Mouse (Mus musculus) embryonic facial prominence, embryonic 11.5 days (tissue): ENCODE results near the gene Fgfr2. TPM values are rescaled to one million over a fixed set of nuclear protein-coding genes. Genes with fewer than 3 reads are reported as not detected.

Experiments
- ATAC-seq: fragments of 200-750 bp; cut with Nextera tagmentation; replicated peaks from 2 replicates; pipeline ENCODE4 v1.8.0; 2017; ENCODE audit warnings: low read depth; ENCODE audit not compliant: insufficient number of reproducible peaks, low FRiP score, low TSS enrichment
- DNase-seq: peaks from one replicate; pipeline ENCODE4 v3.0.0-alpha.2; 2015; ENCODE audit warnings: low spot score
- H3K27ac ChIP-seq: fragments of 300-500 bp; sonication (generic); replicated peaks from 2 replicates; pipeline ENCODE4 v1.5.1; 2014; ENCODE audit warnings: mild to moderate bottlenecking, low read depth, low read length, control low read depth
- H3K27me3 ChIP-seq: fragments of 300-500 bp; sonication (generic); 2 replicates; pipeline ENCODE4 v1.6.1; 2014; ENCODE audit warnings: mild to moderate bottlenecking, low read length, moderate library complexity, mixed read lengths; ENCODE audit not compliant: control insufficient read depth, insufficient read depth
- H3K36me3 ChIP-seq: fragments of 300-500 bp; sonication (generic); replicated peaks from 2 replicates; pipeline ENCODE4 v1.6.1; 2014; ENCODE audit warnings: low read depth, mild to moderate bottlenecking, low read length, moderate library complexity, mixed read lengths; ENCODE audit not compliant: control insufficient read depth, insufficient read depth
- H3K4me1 ChIP-seq: fragments of 300-500 bp; sonication (generic); 2 replicates; pipeline ENCODE4 v1.6.1; 2014; ENCODE audit warnings: low read length, mixed read lengths; ENCODE audit not compliant: control insufficient read depth, insufficient read depth
- H3K4me2 ChIP-seq: fragments of 300-500 bp; sonication (generic); 2 replicates; pipeline ENCODE4 v1.6.1; 2014; ENCODE audit warnings: low read depth, mild to moderate bottlenecking, control low read depth, low read length, moderate library complexity
- H3K4me3 ChIP-seq: fragments of 300-500 bp; sonication (generic); 2 replicates; pipeline ENCODE4 v1.5.1; 2014; ENCODE audit warnings: low read depth, low read length, control low read depth
- H3K9ac ChIP-seq: fragments of 300-500 bp; sonication (generic); replicated peaks from 2 replicates; pipeline ENCODE4 v1.6.1; 2014; ENCODE audit warnings: mild to moderate bottlenecking, control low read depth, low read length
- H3K9me3 ChIP-seq: fragments of 300-500 bp; sonication (generic); replicated peaks from 2 replicates; pipeline ENCODE4 v1.6.1; 2016; ENCODE audit warnings: mild to moderate bottlenecking, low read length, inconsistent platforms, mixed read lengths; ENCODE audit not compliant: control insufficient read depth
- WGBS: fragments of 180-500 bp; shearing (Covaris S2); extraction: QIAGEN DNeasy Blood & Tissue Kit; methylation state at CpG from one replicate; pipeline ENCODE4 v1.1.7; 2014; 5-methylcytosine and 5-hydroxymethylcytosine counted together
- polyA plus RNA-seq: library from polyadenylated mRNA; unstranded; fragments of >200 nt; fragmentation: Nextera tagmentation; extraction: Ambion mirVana; gene quantifications from 2 replicates; pipeline ENCODE4 v1.2.1, GENCODE M21; 2014

Gene Fgfr2
- polyA plus RNA-seq, 1 experiment from 2014 or later = 75.6 TPM

GRCm38 (mm10) chr7:131644586-131644985 lies 1478.6 kb downstream of the Fgfr2 start:
- Histone ChIP-seq H3K27ac (no peak overlapping the region), H3K4me1 (peaks cover 4% of the 10 kb centered on the region; the same call in 1 of the 2 replicates), H3K4me2 (peak overlapping the region; percentile 31; the same call in 1 of the 2 replicates), H3K4me3 (no peak overlapping the region), H3K9me3 (no peaks in the 10 kb centered on the region), H3K9ac (no peak overlapping the region), H3K36me3 (no peaks in the 10 kb centered on the region), H3K27me3 (peaks cover 26% of the 10 kb centered on the region)
- ATAC-seq (no peak), DNase-seq (no peak)
- WGBS = under 1% methylated on average over 13 of the region's 13 CpGs

- H3K4me2 ChIP-seq = peak overlapping the region; percentile 7; the same call in 1 of the 2 replicates
- peaks cover 26% of the 10 kb centered on the region for H3K27me3 ChIP-seq
- DNase-seq = peak; percentile 22
- H3K4me1 ChIP-seq = peaks cover 4% of the 10 kb centered on the region; the same call in 1 of the 2 replicates
- H3K4me3 ChIP-seq = 0 out of 2 replicates have a peak overlapping the region, but pooled peaks have one; percentile 5
- H3K9me3 ChIP-seq = no peaks in the 10 kb centered on the region
- ATAC-seq = no peak
- no peaks in the 10 kb centered on the region for H3K36me3 ChIP-seq
- no peak overlapping the region for H3K9ac ChIP-seq
- no peak overlapping the region for H3K27ac ChIP-seq
- WGBS = under 1% methylated on average over 16 of the region's 16 CpGs
Measured at GRCm38 (mm10) chr7:131644051-131644450, 1479.1 kb downstream of the Fgfr2 start.

- DNase-seq (peak; percentile 16), ATAC-seq (no peak)
- Histone ChIP-seq H3K27me3 (peaks cover 26% of the 10 kb centered on the region), H3K4me3 (no peak overlapping the region), H3K9ac (no peak overlapping the region), H3K36me3 (no peaks in the 10 kb centered on the region), H3K27ac (no peak overlapping the region), H3K4me1 (peaks cover 4% of the 10 kb centered on the region; the same call in 1 of the 2 replicates), H3K4me2 (no peak overlapping the region), H3K9me3 (no peaks in the 10 kb centered on the region)
- 14% methylated on average over 13 of the region's 13 CpGs for WGBS
Measured at GRCm38 (mm10) chr7:131643341-131643840, 1479.8 kb downstream of the Fgfr2 start.

GRCm38 (mm10) chr7:131629562-131629961 lies 1493.6 kb downstream of the Fgfr2 start:
- H3K4me1 ChIP-seq = no peaks in the 10 kb centered on the region
- no peak overlapping the region for H3K9ac ChIP-seq
- H3K36me3 ChIP-seq = no peaks in the 10 kb centered on the region
- ATAC-seq (no peak), DNase-seq (no peak)
- H3K27me3 ChIP-seq = no peaks in the 10 kb centered on the region
- H3K4me3 ChIP-seq = no peak overlapping the region
- H3K4me2 ChIP-seq = no peak overlapping the region
- WGBS = 83% methylated on average over 8 of the region's 8 CpGs
- H3K27ac ChIP-seq = no peak overlapping the region
- H3K9me3 ChIP-seq = no peaks in the 10 kb centered on the region

GRCm38 (mm10) chr7:131628846-131629391 lies 1494.2 kb downstream of the Fgfr2 start:
- Histone ChIP-seq H3K4me3 (no peak overlapping the region), H3K27me3 (no peaks in the 10 kb centered on the region)
- no peak for DNase-seq

GRCm38 (mm10) chr7:131628356-131628755 lies 1494.8 kb downstream of the Fgfr2 start:
- Histone ChIP-seq H3K27ac (no peak overlapping the region), H3K9ac (no peak overlapping the region), H3K27me3 (no peaks in the 10 kb centered on the region), H3K4me1 (no peaks in the 10 kb centered on the region), H3K4me2 (no peak overlapping the region), H3K9me3 (no peaks in the 10 kb centered on the region), H3K4me3 (no peak overlapping the region), H3K36me3 (no peaks in the 10 kb centered on the region)
- WGBS = 88% methylated on average over 17 of the region's 17 CpGs
- ATAC-seq (no peak), DNase-seq (no peak)

More at GRCm38 (mm10) chr7:131628846-131629391, 1494.2 kb downstream of the Fgfr2 start:
- WGBS = 89% methylated on average over 13 of the region's 13 CpGs
- H3K36me3 ChIP-seq = no peaks in the 10 kb centered on the region
- no peak overlapping the region for H3K27ac ChIP-seq
- H3K9ac ChIP-seq = no peak overlapping the region
- no peaks in the 10 kb centered on the region for H3K4me1 ChIP-seq
- no peaks in the 10 kb centered on the region for H3K9me3 ChIP-seq
- ATAC-seq = no peak
- H3K4me2 ChIP-seq = no peak overlapping the region

- no peak overlapping the region for H3K4me2 ChIP-seq
- no peak overlapping the region for H3K4me3 ChIP-seq
- peak; percentile 61 for DNase-seq
- H3K9me3 ChIP-seq = no peaks in the 10 kb centered on the region
- H3K27me3 ChIP-seq = no peaks in the 10 kb centered on the region
- no peaks in the 10 kb centered on the region for H3K36me3 ChIP-seq
- WGBS = 33% methylated on average over 7 of the region's 7 CpGs
- H3K27ac ChIP-seq = no peak overlapping the region
- peak; percentile 52; the same call in 1 of the 2 replicates for ATAC-seq
- H3K4me1 ChIP-seq = no peaks in the 10 kb centered on the region
- H3K9ac ChIP-seq = no peak overlapping the region
Measured at GRCm38 (mm10) chr7:131609677-131610076, 1513.5 kb downstream of the Fgfr2 start.

- no peaks in the 10 kb centered on the region for H3K4me1 ChIP-seq
- no peaks in the 10 kb centered on the region for H3K27me3 ChIP-seq
- WGBS = 94% methylated on average over 6 of the region's 6 CpGs
- H3K4me3 ChIP-seq = no peak overlapping the region
- no peak overlapping the region for H3K27ac ChIP-seq
- no peak overlapping the region for H3K4me2 ChIP-seq
- ATAC-seq (no peak), DNase-seq (no peak)
- H3K9me3 ChIP-seq = no peaks in the 10 kb centered on the region
- H3K36me3 ChIP-seq = no peaks in the 10 kb centered on the region
- H3K9ac ChIP-seq = no peak overlapping the region
Measured at GRCm38 (mm10) chr7:131608049-131608448, 1515.1 kb downstream of the Fgfr2 start.
